Mouse (Mus musculus) embryo, embryonic 9.5 days (tissue): ENCODE measurements around the gene Klhl2.

Experiments
- DNase-seq: peaks from one replicate; pipeline ENCODE4 v3.0.0-alpha.2; 2017; ENCODE audit errors: extremely low spot score

The Klhl2 gene

DNA sequence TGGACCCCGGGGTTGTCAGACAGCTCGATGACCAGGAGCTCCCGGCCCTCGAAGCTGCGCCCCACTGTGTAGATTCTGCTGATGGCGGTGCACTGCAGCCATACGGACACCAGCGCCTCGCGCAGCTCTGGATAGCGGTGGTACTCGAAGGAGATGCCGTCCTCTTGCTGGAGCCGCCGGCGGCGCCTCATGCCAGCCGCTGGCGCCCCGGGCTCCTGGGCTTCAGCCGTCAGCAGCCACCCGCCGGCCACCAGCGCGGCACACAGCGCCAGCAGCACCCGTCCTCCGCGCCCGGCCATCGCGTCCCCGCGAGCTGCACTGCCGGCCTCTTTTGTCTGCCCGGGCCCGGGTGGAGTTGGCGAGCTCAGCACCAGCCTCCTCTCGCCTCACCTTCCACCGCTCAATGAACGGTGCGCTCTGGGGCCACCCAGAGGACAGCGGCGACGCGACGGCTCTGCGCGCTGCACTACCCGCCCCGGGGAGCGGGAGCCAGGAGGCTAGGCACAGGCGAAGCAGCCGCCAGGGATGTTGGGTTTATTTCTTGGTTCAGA lies 157.1 kb downstream of the Klhl2 start, which contains the start of gene Cpe:
Gene Cpe, minus strand, starts transcription at position 404 of the 551 bp plus-strand sequence.
- DNase-seq: peak; percentile 90

- peak; percentile 33 for DNase-seq
These were observed 158.0 kb downstream of the Klhl2 start for GRCm38 (mm10) chr8:64691591-64692401.

- DNase-seq: no peak
These were observed 159.0 kb downstream of the Klhl2 start for GRCm38 (mm10) chr8:64690845-64691244.

- no peak for DNase-seq
These were observed 159.5 kb downstream of the Klhl2 start for GRCm38 (mm10) chr8:64690306-64690705.
